Mouse (Mus musculus) C2C12 (cell line): ENCODE measurements around the gene Ccdc142. TPM values are rescaled to one million over a fixed set of nuclear protein-coding genes. Genes with fewer than 3 reads are reported as not detected.

Experiments used
- H3K27me3 ChIP-seq: one replicate; pipeline ENCODE4 v1.6.1; 2011; ENCODE audit not compliant: control insufficient read depth, insufficient read depth, insufficient read length
- H3K36me3 ChIP-seq: one replicate; pipeline ENCODE4 v1.6.1; 2011; ENCODE audit not compliant: control insufficient read depth, insufficient read depth
- H3K4me3 ChIP-seq: one replicate; pipeline ENCODE4 v1.5.1; 2011; ENCODE audit warnings: mild to moderate bottlenecking, control low read depth; ENCODE audit not compliant: poor library complexity, insufficient read depth, severe bottlenecking
- H3K79me2 ChIP-seq: one replicate; pipeline ENCODE4 v1.6.1; 2011; ENCODE audit not compliant: control insufficient read depth, insufficient read depth
- H3K79me3 ChIP-seq: one replicate; pipeline ENCODE4 v1.6.1; 2011; ENCODE audit warnings: low read depth, control low read depth
- H3ac ChIP-seq: one replicate; pipeline ENCODE3; 2011; ENCODE audit warnings: low read depth; ENCODE audit not compliant: control insufficient read depth, insufficient read length
- CEBPB ChIP-seq: IDR thresholded peaks from one replicate; pipeline ENCODE4 v1.6.1; 2011; ENCODE audit warnings: low read depth, mild to moderate bottlenecking, control low read depth, moderate library complexity
- CTCF ChIP-seq: IDR thresholded peaks from one replicate; pipeline ENCODE4 v1.5.1; 2011; ENCODE audit not compliant: control insufficient read depth, insufficient read depth, insufficient read length
- FOSL1 ChIP-seq: IDR thresholded peaks from one replicate; pipeline ENCODE4 v1.8.0; 2011; ENCODE audit warnings: mild to moderate bottlenecking, low read length; ENCODE audit not compliant: poor library complexity, insufficient read depth, severe bottlenecking
- MAX ChIP-seq: IDR thresholded peaks from one replicate; pipeline ENCODE4 v1.6.1; 2011; ENCODE audit warnings: mild to moderate bottlenecking, control low read depth
- MYOD1 ChIP-seq: IDR thresholded peaks from one replicate; pipeline ENCODE4 v1.6.1; 2011; ENCODE audit warnings: low read depth; ENCODE audit not compliant: control insufficient read depth, insufficient read length
- MYOG ChIP-seq: IDR thresholded peaks from one replicate; pipeline ENCODE4 v1.6.1; 2011; ENCODE audit not compliant: control insufficient read depth, insufficient read length; ENCODE audit errors: extremely low read depth
- USF1 ChIP-seq: IDR thresholded peaks from one replicate; pipeline ENCODE4 v1.6.1; 2011; ENCODE audit warnings: low read depth, mild to moderate bottlenecking, control low read depth, moderate library complexity
- polyA plus RNA-seq: library from polyadenylated mRNA; unstranded; fragments of >200 nt; fragmentation: generic; extraction: Trizol; gene quantifications from one replicate; pipeline ENCODE4 v1.2.1, GENCODE M21; 2012; ENCODE audit warnings: missing spikeins

The Ccdc142 gene
- polyA plus RNA-seq, 1 experiment = 0.75 TPM

- Histone ChIP-seq H3K27me3 (no peaks in the 10 kb centered on the region), H3K36me3 (no peaks in the 10 kb centered on the region), H3ac (peak overlapping the region; percentile 90), H3K4me3 (peak overlapping the region; percentile 51), H3K79me3 (no peaks in the 10 kb centered on the region), H3K79me2 (no peaks in the 10 kb centered on the region)
- TF ChIP-seq CTCF (peak; percentile 62), USF1 (no peak)
Measured at GRCm38 (mm10) chr6:83101688-83102556, 521 bp downstream of the Ccdc142 start.

DNA sequence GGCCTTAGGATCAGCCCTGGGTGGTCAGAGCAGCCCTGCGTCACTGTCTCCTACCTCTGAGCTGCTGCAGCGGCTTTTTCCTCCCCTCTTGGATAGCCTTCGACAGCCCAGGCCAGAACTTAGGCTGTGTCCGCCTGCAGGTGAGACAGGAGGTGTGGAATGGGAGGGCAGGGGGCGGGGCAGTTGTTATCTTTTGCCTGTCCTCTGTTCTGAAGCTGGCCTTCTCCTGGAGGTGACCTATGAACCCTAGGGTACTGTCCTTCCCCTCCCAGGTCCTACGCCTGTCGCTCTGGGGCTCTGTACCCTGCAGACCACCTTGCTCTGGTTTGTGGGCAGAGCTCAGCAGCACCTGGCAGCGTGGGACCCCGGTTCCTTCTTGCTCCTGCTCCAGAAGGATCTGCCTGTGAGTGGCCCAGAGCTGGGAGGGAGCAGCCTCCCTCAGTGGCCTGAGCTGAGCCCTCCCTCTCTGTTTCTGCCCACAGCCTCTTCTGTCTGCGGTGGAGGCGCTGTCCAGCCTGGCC lies 1.8 kb downstream of the Ccdc142 start:
- H3K36me3 ChIP-seq = peaks cover 4% of the 10 kb centered on the region
- peaks cover under 1% of the 10 kb centered on the region for H3K79me3 ChIP-seq
- no peak overlapping the region for H3ac ChIP-seq
- H3K79me2 ChIP-seq = peaks cover 4% of the 10 kb centered on the region
- H3K27me3 ChIP-seq = no peaks in the 10 kb centered on the region
- TF ChIP-seq MYOG (no peak), USF1 (no peak), CEBPB (no peak), CTCF (no peak), MAX (no peak)
- H3K4me3 ChIP-seq = no peak overlapping the region

GRCm38 (mm10) chr6:83104158-83104557 lies 2.8 kb downstream of the Ccdc142 start:
- peaks cover 14% of the 10 kb centered on the region for H3K79me2 ChIP-seq
- H3K36me3 ChIP-seq = peaks cover 4% of the 10 kb centered on the region
- H3K27me3 ChIP-seq = no peaks in the 10 kb centered on the region
- peaks cover 3% of the 10 kb centered on the region for H3K79me3 ChIP-seq
- TF ChIP-seq MAX (no peak), MYOD1 (no peak)
- no peak overlapping the region for H3ac ChIP-seq
- no peak overlapping the region for H3K4me3 ChIP-seq

- TF ChIP-seq CTCF (peak; percentile 83), MYOD1 (no peak)
- Histone ChIP-seq H3K79me3 (peaks cover 13% of the 10 kb centered on the region), H3K79me2 (peaks cover 34% of the 10 kb centered on the region), H3ac (peak overlapping the region; percentile 24), H3K27me3 (no peaks in the 10 kb centered on the region), H3K4me3 (peak overlapping the region; percentile 92), H3K36me3 (peaks cover 20% of the 10 kb centered on the region)
Measured at GRCm38 (mm10) chr6:83107566-83108400, 6.4 kb downstream of the Ccdc142 start.

- H3K79me3 ChIP-seq = peaks cover 13% of the 10 kb centered on the region
- H3ac ChIP-seq = peak within 1 kb of the TSS; percentile 88
- H3K27me3 ChIP-seq = no peaks in the 10 kb centered on the region
- TF ChIP-seq CTCF (no peak), MYOG (no peak), USF1 (no peak), FOSL1 (no peak), CEBPB (no peak), MAX (peak; percentile 50)
- H3K36me3 ChIP-seq = peaks cover 20% of the 10 kb centered on the region
- peaks cover 35% of the 10 kb centered on the region for H3K79me2 ChIP-seq
- H3K4me3 ChIP-seq = peak within 1 kb of the TSS; percentile 92
Measured at GRCm38 (mm10) chr6:83108762-83109668, 7.6 kb downstream of the Ccdc142 start, which contains the start of gene Mrpl53. TSS of gene Mrpl53 (plus strand) at chr6:83109040.
